Mouse (Mus musculus) liver, postnatal 0 days (tissue): ENCODE results near the gene Them7.

ENCODE experiments used
- CTCF ChIP-seq: sonication (generic); IDR thresholded peaks from 2 replicates; pipeline ENCODE4 v1.5.1; 2016; ENCODE audit warnings: antibody characterized with exemption, low read depth
- EP300 ChIP-seq: IDR thresholded peaks from 2 replicates; pipeline ENCODE4 v1.6.1; 2016; ENCODE audit warnings: antibody characterized with exemption, low read depth, mild to moderate bottlenecking

GRCm38 (mm10) chr2:105392514-105392913 is 168.4 kb downstream of the Them7 start:
- no peak for TF ChIP-seq CTCF
- TF ChIP-seq EP300, result no peak
